ENCODE assay signal across 10 mouse cellular contexts in the genomic region with DNA sequence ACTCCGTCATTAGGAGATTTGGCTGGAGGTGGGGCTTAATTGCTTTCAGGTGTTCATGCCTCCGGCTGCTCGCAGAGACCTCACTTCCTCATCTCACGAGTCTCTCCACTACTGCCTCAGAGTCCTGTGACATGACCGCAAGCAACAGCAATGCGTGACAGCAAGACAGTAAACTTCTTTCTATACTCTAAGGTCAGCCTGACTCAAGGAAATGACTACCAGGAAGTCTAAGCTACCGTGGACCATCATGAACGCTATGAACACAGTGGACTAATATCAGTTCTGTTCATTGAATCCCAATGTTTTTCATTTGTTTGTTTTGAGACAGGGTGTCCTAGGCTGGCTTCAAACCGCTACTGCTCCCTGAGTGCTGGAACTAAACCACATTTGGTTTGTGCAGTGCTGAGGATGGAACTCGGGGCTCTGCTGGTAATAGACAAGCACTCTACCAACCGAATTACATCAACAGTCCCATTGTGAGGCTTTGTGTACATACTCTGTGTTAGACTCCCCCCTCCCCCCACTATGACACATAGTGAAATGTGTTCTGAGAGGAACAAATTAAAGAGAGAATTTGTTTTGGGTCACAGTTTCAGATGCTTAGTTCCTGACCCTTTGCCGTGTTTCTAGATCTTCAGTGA. TPM values are rescaled to one million over a fixed set of nuclear protein-coding genes. Genes with fewer than 3 reads are reported as not detected.
DNase-seq lines count a peak whose midpoint lies in the region; ATAC-seq lines count a peak whose summit lies in the region.
"Had no signal": no experiment of that assay in that cellular context is flagged by ENCODE, and none has a peak within 500 bp of the region (broad histone marks: within the 10 kb centered on the region; RNA-seq: fewer than 3 reads in every experiment).

No protein-coding gene starts in this region.

- 0 out of 2 replicates have a peak overlapping the region, but pooled peaks have one; percentile 29 for H3K4me2 ChIP-seq in heart, embryonic 14.5 days (ENCODE audit: low read length)
- H3K4me2 ChIP-seq: hindbrain, embryonic 14.5 days had no signal

- no peak overlapping the region for H3K4me3 ChIP-seq in heart, embryonic 14.5 days (ENCODE audit: control insufficient read depth in 1 of 2, insufficient read depth in 1 of 2, low read depth in 1 of 2, low read length in 2 of 2)
- H3K4me3 ChIP-seq in megakaryocyte, embryonic 14.5 days (replicated peaks): peak overlapping the region; percentile 87

- H3K36me3 ChIP-seq in heart, embryonic 14.5 days (ENCODE audit: control insufficient read depth, insufficient read depth, low read length): no peaks in the 10 kb centered on the region
- H3K36me3 ChIP-seq in megakaryocyte, embryonic 14.5 days (replicated peaks; ENCODE audit: low read length): no peaks in the 10 kb centered on the region

- peaks cover 8 to 11% of the 10 kb centered on the region in 2 experiments; a peak in 3 of 4 replicates for H3K4me1 ChIP-seq in heart, embryonic 14.5 days (ENCODE audit: control insufficient read depth in 2 of 2, insufficient read depth in 2 of 2, low read length in 2 of 2)
- peaks cover 88% of the 10 kb centered on the region for H3K4me1 ChIP-seq in megakaryocyte, embryonic 14.5 days

- H3K9ac ChIP-seq in heart, embryonic 14.5 days (ENCODE audit: low read length): no peak overlapping the region
- H3K9ac ChIP-seq: hindbrain, embryonic 14.5 days had no signal

- peak overlapping the region in 1 of 2 experiments; percentile 24; a peak in 1 of 4 replicates for H3K27ac ChIP-seq in heart, embryonic 14.5 days (replicated peaks in 1 of 2; ENCODE audit: control insufficient read depth in 1 of 2, insufficient read depth in 1 of 2, low read depth in 2 of 2, low read length in 2 of 2)
- H3K27ac ChIP-seq: hindbrain, embryonic 14.5 days had no signal

- H3K27me3 ChIP-seq in heart, embryonic 14.5 days (ENCODE audit: control insufficient read depth, insufficient read depth, low read length): no peaks in the 10 kb centered on the region
- H3K27me3 ChIP-seq in megakaryocyte, embryonic 14.5 days (replicated peaks): no peaks in the 10 kb centered on the region

- no peaks in the 10 kb centered on the region for H3K9me3 ChIP-seq in heart, embryonic 14.5 days (ENCODE audit: control insufficient read depth, low read length)
- H3K9me3 ChIP-seq in megakaryocyte, embryonic 14.5 days: no peaks in the 10 kb centered on the region

- DNase-seq in layer of hippocampus, adult 9-11 months: peak; percentile 67
- no peak for DNase-seq in layer of hippocampus, postnatal 14 days (ENCODE audit: low spot score in 2 of 2)
- peak; percentile 54 to 66 for DNase-seq in thymus, postnatal 36 days
- no peak for DNase-seq in urinary bladder, postnatal 25 days (ENCODE audit: low spot score)
- DNase-seq in urinary bladder, postnatal 10 days (ENCODE audit: low spot score): no peak
- no peak for DNase-seq in right cerebral cortex, adult 2 months (ENCODE audit: low spot score in 2 of 2)
- DNase-seq: adrenal gland, postnatal 25 days had no signal

- WGBS in heart, embryonic 14.5 days: 69% methylated on average over 12 of the region's 12 CpGs

- ATAC-seq in heart, embryonic 14.5 days (ENCODE audit: insufficient number of reproducible peaks, insufficient read depth, low FRiP score, low read depth): no peak

RNA-seq across cellular contexts. Expression of a gene that starts 40.3 kb away (rescaled TPM):
- total RNA-seq in layer of hippocampus, postnatal 14 days (2021): under 1 TPM; 0.57 to 0.62 TPM
- 1.9 and 2.2 TPM in 2 replicates for polyA plus RNA-seq in heart, embryonic 14.5 days (2014; fragmentation: Nextera tagmentation; extraction: Ambion mirVana)
- polyA plus RNA-seq in megakaryocyte, embryonic 14.5 days (2012; ENCODE audit: insufficient read depth, low replicate concordance): 0.30 TPM in 1 of 2 replicates, not detected in the other

RNA-seq across cellular contexts. Expression of a gene that starts 50.0 kb away (rescaled TPM):
- not detected for total RNA-seq in layer of hippocampus, postnatal 14 days (2021)
- polyA plus RNA-seq in heart, embryonic 14.5 days (2014; fragmentation: Nextera tagmentation; extraction: Ambion mirVana): not detected in 2 replicates
- polyA plus RNA-seq in megakaryocyte, embryonic 14.5 days (2012; ENCODE audit: insufficient read depth, low replicate concordance): not detected in 2 replicates
- total RNA-seq: adrenal gland, postnatal 25 days had no signal
- polyA plus RNA-seq: hindbrain, embryonic 14.5 days had no signal

Comparison
In these comparisons a context has a peak if more than half of its experiments do, and no peak if none do; other contexts are left out.
1. DNase-seq: peak in layer of hippocampus, adult 9-11 months (single experiment) and thymus, postnatal 36 days (2 of 2); none in layer of hippocampus, postnatal 14 days (0 of 2), urinary bladder, postnatal 25 days (single experiment), urinary bladder, postnatal 10 days (single experiment) and right cerebral cortex, adult 2 months (0 of 2).